Mouse (Mus musculus): ENCODE data around the gene Sprr2a1.
"Not testable (repeated sequence)": the region's sequence is repeated elsewhere in the genome, so short reads cannot be mapped to it uniquely, and the experiment has no call there.

Sprr2a1 gene

DNA sequence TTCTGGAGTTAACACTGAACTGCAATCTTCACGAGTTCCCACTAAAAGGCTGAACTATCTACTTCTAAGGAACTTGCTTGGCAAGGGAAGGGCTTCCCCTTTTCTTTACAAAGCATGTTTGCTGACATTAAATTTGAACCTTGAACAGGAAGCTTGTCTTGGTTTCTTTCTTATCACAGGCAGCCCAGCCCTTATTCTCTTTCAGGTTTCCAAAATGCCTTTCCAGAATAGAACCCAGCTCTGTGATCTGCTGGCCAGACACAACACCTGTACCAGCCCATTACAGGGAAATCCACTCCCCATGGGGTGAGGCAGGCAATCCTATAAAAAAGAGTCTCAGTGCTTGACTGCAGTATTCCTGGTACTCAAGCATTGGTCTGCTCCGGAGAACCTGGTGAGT lies at the start of gene Sprr2a1, which contains the start of gene Sprr2a2:
Gene Sprr2a1, plus strand, starts transcription at position 231 of the 400 bp plus-strand sequence.
Gene Sprr2a2, plus strand, starts transcription at position 352 of the 400 bp plus-strand sequence.
- DNase-seq, result not testable (repeated sequence)

DNA sequence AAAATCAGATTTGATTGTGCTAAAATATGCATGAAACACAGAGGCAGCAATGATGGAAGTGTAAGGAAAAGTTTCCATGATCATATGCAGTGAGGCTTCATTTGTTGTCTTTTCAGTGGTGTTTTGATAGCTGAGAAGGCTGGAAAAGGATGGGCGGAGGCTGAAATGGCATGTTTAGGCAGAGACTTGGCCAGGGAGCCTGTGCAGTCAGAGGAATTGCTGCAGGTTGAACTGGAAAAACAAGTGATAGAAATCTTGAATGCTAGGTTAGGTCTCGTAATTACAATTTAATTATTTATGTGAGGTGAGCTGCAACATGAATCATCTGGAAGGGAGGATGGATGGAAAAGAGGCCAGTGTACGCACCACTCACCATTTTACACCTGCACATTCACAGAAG lies 45.8 kb upstream of the Sprr2a1 start:
- no peak for DNase-seq

GRCm38 (mm10) chr3:92176880-92177279 lies 38.7 kb upstream of the Sprr2a1 start:
- no peak for DNase-seq

GRCm38 (mm10) chr3:92195512-92196200 lies 19.9 kb upstream of the Sprr2a1 start:
- no peak for DNase-seq

DNA sequence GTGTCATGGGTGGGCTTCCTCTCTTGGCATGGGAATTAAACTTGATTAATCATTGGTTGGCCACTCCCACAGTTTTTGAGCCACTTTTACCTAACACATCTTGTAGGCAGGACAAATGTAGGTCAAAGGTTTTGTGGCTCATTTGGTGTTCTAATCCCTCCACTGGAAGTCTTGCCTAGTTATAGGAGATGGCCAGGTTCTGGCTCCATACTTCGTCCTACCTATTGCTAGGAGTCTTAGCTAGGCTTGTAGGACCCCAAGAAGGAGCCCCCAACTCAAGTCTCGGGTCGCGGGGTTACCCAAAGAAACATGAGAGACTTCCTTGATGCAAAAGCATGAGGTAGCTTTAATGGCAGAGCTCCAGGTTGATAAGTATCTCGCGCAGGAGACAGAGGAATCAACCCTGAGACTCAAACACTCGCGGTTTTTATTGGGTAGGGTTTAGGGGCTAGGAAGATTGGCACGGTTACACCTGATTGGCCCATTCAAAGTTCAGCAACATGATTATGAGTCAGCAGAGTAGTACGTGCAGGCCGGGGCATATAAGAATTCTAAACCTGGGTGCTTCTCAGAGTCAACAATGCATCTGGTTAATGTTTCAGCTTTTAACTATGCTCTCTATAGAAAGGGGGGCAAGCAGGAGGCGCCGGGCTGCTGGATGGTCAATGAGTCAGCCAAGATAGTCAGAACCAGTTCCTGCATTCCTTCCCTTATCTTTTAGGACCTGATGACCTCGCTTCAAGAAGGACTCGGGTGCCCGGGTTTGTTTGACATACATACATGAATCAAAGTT lies 4.3 kb upstream of the Sprr2a1 start:
- not testable (repeated sequence) for DNase-seq

DNA sequence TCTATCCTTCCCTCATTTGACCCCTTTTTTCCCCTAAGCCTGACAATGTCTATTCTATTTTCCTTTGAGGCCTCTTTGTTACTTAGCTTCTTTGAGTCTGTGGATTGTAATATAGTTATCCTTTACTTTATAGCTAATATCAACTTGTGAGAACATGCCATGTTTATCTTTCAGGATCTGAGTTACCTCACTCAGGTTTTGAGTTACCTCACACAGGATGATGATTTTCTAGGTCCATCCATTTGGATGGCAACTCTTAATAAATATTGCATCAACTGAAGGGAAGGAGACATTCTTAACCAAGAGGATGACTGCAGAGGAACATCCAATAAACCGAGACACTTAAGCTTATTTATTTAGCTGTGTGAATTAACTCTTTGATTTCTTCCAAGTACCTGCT lies 3.5 kb upstream of the Sprr2a1 start:
- not testable (repeated sequence) for DNase-seq

DNA sequence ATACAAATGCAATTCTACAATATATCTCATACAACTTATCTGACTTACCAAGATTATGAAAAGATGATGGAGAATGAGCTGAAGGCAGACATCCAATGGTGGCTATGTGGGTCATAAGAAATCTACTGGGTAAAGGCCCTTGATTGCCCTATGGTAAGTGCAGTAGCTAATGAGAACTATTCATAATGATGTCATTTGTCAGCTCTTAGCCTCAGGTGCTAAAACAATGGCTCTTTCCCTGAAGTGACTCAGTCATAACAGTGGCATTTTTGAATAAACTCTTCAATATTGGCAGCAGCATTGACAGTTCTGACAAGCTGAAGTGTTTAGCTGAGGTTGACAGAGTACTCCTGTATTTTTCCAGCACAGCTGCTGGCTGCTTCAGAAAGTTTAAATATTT lies 1.9 kb upstream of the Sprr2a1 start:
- DNase-seq, result not testable (repeated sequence)

- DNase-seq, result not testable (repeated sequence)
Observed at GRCm38 (mm10) chr3:92219031-92219430, 3.4 kb downstream of the Sprr2a1 start.

GRCm38 (mm10) chr3:92223708-92224107 lies 8.1 kb downstream of the Sprr2a1 start:
- DNase-seq, result not testable (repeated sequence)

- DNase-seq, result peak; percentile 1
Observed at GRCm38 (mm10) chr3:92227410-92227809, 11.8 kb downstream of the Sprr2a1 start.

DNA sequence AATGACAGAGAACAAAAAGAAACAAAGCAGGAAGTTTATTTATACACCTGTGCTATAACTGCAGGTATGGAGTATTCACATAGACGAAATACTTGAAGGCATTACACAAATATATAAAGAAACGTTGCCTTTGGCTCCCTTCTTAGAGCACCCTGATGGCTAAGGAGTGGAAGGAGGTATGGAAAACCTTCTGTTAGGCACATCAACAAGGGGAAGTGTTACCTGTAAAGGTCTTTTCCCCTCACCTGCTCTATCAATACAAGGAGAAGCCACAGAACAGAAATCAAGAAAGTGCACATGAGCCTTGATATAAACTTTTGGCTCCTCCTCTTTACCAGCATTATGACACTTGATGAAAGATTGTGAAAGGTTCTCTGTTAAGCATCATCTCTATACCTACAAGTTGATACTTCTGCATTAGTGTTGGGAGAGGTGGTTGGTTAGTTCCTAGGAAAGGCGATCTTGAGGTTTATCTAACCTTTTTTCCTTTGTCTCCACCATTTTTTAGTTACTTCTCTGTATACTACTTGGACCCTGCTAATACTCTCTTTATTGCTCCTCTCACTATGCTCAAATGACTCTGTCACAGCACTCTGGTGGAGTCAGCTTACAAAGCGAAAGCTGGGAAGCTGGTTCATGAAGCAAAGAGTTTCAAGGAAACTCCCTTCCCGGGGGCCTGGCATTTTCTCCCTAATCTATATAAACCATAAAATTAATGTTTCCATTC lies 21.0 kb downstream of the Sprr2a1 start:
- DNase-seq, result not testable (repeated sequence)

DNA sequence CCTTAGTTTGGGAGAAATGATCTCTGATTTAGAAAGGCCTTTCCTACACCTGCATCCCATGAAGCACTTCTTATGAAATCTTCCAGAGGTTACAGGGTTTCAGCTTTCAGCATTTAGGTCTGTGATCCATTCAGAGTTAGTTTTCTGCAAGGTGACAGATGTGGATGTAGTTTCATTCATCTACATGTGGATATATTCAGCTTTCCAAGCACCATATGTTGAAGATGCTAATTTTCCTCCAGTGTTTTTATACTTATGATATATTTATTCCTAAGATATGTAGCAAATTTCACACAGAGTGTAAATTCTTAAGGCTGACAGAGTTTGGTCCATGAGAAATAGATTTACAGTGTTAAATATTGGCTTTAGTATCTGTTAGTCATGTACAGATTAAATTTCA lies 23.1 kb downstream of the Sprr2a1 start:
- DNase-seq, result not testable (repeated sequence)

DNA sequence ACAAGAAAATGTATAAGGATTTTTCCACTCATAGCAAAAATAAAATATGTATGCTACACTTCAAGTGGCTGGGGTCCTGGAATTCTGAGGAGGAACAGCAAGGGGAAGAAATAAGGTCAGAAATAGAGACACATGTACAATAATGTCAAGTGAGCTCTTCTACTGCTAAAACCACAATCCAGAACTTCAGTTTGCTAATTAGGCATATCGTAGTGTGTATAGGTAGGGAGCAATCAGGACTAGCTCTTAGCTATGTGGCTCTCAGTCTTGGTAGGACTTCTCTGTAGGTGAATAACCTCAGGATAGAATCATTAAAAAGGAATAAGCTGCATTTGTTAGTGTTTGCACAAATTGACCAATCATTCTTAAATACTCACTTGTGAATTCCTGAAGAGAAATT lies 23.6 kb downstream of the Sprr2a1 start:
- not testable (repeated sequence) for DNase-seq

DNA sequence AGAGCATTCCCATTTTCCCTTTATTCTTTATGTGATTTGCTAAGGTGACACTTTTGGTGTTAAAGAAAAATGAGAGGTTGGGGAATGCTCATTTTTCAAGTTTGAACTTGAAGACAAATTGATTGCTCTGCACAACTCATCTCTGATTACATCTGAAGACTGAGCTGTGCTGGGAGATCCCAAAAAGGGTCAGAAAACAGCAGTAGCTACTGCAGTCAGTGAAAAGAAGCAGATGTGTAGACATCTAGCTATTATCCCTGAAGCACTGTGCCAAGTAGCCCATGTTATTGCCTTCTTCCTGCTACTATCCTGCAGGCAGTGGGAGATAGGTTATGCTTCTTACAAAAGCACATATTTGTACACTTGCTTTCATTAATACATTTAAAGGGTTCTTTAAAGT lies 29.2 kb downstream of the Sprr2a1 start:
- DNase-seq, result not testable (repeated sequence)

- not testable (repeated sequence) for DNase-seq
Observed at GRCm38 (mm10) chr3:92246245-92246644, 30.6 kb downstream of the Sprr2a1 start.

- not testable (repeated sequence) for DNase-seq
Observed at GRCm38 (mm10) chr3:92248494-92248893, 32.9 kb downstream of the Sprr2a1 start.

DNA sequence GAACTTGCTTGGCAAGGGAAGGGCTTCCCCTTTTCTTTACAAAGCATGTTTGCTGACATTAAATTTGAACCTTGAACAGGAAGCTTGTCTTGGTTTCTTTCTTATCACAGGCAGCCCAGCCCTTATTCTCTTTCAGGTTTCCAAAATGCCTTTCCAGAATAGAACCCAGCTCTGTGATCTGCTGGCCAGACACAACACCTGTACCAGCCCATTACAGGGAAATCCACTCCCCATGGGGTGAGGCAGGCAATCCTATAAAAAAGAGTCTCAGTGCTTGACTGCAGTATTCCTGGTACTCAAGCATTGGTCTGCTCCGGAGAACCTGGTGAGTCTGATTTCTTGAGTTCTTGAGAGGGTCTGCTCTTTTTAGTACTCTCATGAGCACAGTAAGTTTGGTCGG lies 34.9 kb downstream of the Sprr2a1 start:
- not testable (repeated sequence) for DNase-seq

DNA sequence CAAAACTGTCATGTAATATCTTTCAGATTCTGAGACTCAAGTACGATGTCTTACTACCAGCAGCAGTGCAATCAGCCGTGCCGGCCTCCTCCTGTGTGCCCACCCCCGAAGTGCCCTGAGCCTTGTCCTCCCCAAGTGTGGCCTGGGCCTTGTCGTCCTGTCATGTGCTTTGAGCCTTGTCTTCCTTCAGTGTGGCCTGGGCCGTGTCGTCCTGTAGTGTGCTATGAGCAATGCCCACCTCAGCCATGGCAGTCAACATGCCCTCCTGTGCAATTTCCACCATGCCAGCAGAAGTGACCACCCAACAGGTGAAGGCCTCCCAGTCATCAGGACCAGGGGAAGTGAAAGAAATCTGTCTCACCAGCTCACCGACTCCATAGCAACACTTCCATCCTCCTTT lies 38.3 kb downstream of the Sprr2a1 start:
- DNase-seq, result not testable (repeated sequence)

GRCm38 (mm10) chr3:92258526-92258925 lies 42.9 kb downstream of the Sprr2a1 start:
- DNase-seq, result not testable (repeated sequence)

DNA sequence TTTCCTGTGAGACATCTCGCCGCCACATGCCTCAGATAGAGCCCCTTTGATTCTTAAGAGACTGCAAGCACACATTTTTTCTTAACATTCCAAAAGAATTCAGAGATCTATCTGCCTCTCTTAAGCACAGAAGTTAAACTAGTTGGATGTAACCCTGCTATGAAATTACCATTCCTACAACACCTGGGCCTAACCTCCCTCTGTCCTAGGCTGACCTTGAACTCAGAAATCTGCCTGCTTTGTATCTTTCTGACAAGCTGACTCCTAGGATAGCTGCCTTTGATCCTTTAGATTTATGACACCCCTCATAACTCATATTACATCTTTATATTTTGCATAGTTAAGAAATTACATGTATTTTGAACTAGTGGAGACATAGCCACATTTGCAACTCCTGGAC lies 47.9 kb downstream of the Sprr2a1 start:
- not testable (repeated sequence) for DNase-seq

All from kidney, adult 11 months (tissue).